Mouse (Mus musculus) liver, embryonic 11.5 days (tissue): ENCODE results near the gene Lypd6b. TPM values are rescaled to one million over a fixed set of nuclear protein-coding genes. Genes with fewer than 3 reads are reported as not detected.
A peak's percentile ranks its signal among the peaks of the same experiment; 100 is the strongest.

Experiments used
- ATAC-seq: fragments of 200-750 bp; cut with Nextera tagmentation; replicated peaks from 2 replicates; pipeline ENCODE4 v1.8.0; 2017; ENCODE audit warnings: moderate number of reproducible peaks, mild to moderate bottlenecking, moderate TSS enrichment, moderate library complexity; ENCODE audit not compliant: low FRiP score
- DNase-seq: peaks from one replicate; pipeline ENCODE4 v3.0.0-alpha.2; 2017; ENCODE audit warnings: low spot score
- H3K27ac ChIP-seq: fragments of 300-500 bp; sonication (generic); 2 replicates; pipeline ENCODE4 v1.5.1; 2014; ENCODE audit warnings: mild to moderate bottlenecking, low read depth, low read length, control low read depth
- H3K27me3 ChIP-seq: fragments of 300-500 bp; sonication (generic); replicated peaks from 2 replicates; pipeline ENCODE4 v1.6.1; 2014; ENCODE audit warnings: low read length, mixed read lengths; ENCODE audit not compliant: control insufficient read depth, insufficient read depth
- H3K36me3 ChIP-seq: fragments of 300-500 bp; sonication (generic); 2 replicates; pipeline ENCODE4 v1.6.1; 2014; ENCODE audit warnings: mild to moderate bottlenecking, low read length, moderate library complexity, mixed read lengths; ENCODE audit not compliant: control insufficient read depth, insufficient read depth
- H3K4me1 ChIP-seq: fragments of 300-500 bp; sonication (generic); replicated peaks from 2 replicates; pipeline ENCODE4 v1.6.1; 2014; ENCODE audit warnings: low read length, mixed read lengths; ENCODE audit not compliant: control insufficient read depth, insufficient read depth
- H3K4me2 ChIP-seq: fragments of 300-500 bp; sonication (generic); 2 replicates; pipeline ENCODE4 v1.6.1; 2014; ENCODE audit warnings: mild to moderate bottlenecking, control low read depth, moderate library complexity
- H3K4me3 ChIP-seq: fragments of 300-500 bp; sonication (generic); 2 replicates; pipeline ENCODE4 v1.5.1; 2014; ENCODE audit warnings: low read depth, low read length, control low read depth
- H3K9ac ChIP-seq: fragments of 300-500 bp; sonication (generic); 2 replicates; pipeline ENCODE4 v1.6.1; 2014; ENCODE audit warnings: low read depth, low read length, control low read depth
- H3K9me3 ChIP-seq: fragments of 300-500 bp; sonication (generic); 2 replicates; pipeline ENCODE4 v1.6.1; 2016; ENCODE audit warnings: low read length, inconsistent platforms, mixed read lengths; ENCODE audit not compliant: control insufficient read depth
- WGBS: fragments of 180-500 bp; shearing (Covaris S2); extraction: QIAGEN DNeasy Blood & Tissue Kit; methylation state at CpG from one replicate; pipeline ENCODE4 v1.1.7; 2014; 5-methylcytosine and 5-hydroxymethylcytosine counted together
- polyA plus RNA-seq: library from polyadenylated mRNA; unstranded; fragments of >200 nt; fragmentation: Nextera tagmentation; extraction: Ambion mirVana; gene quantifications from 2 replicates; pipeline ENCODE4 v1.2.1, GENCODE M21; 2014

Lypd6b gene
- polyA plus RNA-seq: 0.47 and 0.48 TPM in 2 replicates

- WGBS: 2% methylated on average over 66 of the region's 79 CpGs
- H3K27me3 ChIP-seq: peaks cover 46% of the 10 kb centered on the region
- no peaks in the 10 kb centered on the region for H3K36me3 ChIP-seq
- H3K9me3 ChIP-seq: no peaks in the 10 kb centered on the region
- peak within 1 kb of the TSS; percentile 89 for H3K4me2 ChIP-seq
- H3K4me3 ChIP-seq: peak within 1 kb of the TSS; percentile 56
- peaks cover 5% of the 10 kb centered on the region; the same call in 1 of the 2 replicates for H3K4me1 ChIP-seq
- ATAC-seq (0 out of 2 replicates have a peak, but pooled peaks have one; percentile 12), DNase-seq (no peak)
- H3K9ac ChIP-seq: no peak within 1 kb of the TSS
- H3K27ac ChIP-seq: no peak within 1 kb of the TSS
Observed at GRCm38 (mm10) chr2:49787376-49788050, at the start of gene Lypd6b. Lypd6b (plus strand) TSS chr2:49787688.

GRCm38 (mm10) chr2:49739046-49739445 lies 48.4 kb upstream of the Lypd6b start:
- 75% methylated on average over 5 of the region's 5 CpGs for WGBS
- Histone ChIP-seq H3K4me2 (no peak overlapping the region), H3K27ac (no peak overlapping the region), H3K4me3 (no peak overlapping the region), H3K36me3 (no peaks in the 10 kb centered on the region), H3K9ac (no peak overlapping the region), H3K4me1 (peaks cover under 1% of the 10 kb centered on the region; the same call in 1 of the 2 replicates), H3K9me3 (no peaks in the 10 kb centered on the region), H3K27me3 (no peaks in the 10 kb centered on the region)
- ATAC-seq (no peak), DNase-seq (no peak)

GRCm38 (mm10) chr2:49741026-49741425 lies 46.5 kb upstream of the Lypd6b start:
- H3K36me3 ChIP-seq: no peaks in the 10 kb centered on the region
- WGBS: 63% methylated on average over 6 of the region's 6 CpGs
- no peak overlapping the region for H3K27ac ChIP-seq
- H3K4me3 ChIP-seq: no peak overlapping the region
- H3K4me2 ChIP-seq: no peak overlapping the region
- H3K27me3 ChIP-seq: no peaks in the 10 kb centered on the region
- H3K9me3 ChIP-seq: no peaks in the 10 kb centered on the region
- no peak for ATAC-seq
- no peaks in the 10 kb centered on the region for H3K4me1 ChIP-seq
- H3K9ac ChIP-seq: no peak overlapping the region
- no peak for DNase-seq

GRCm38 (mm10) chr2:49741895-49742734 lies 45.4 kb upstream of the Lypd6b start:
- Histone ChIP-seq H3K36me3 (no peaks in the 10 kb centered on the region), H3K9me3 (no peaks in the 10 kb centered on the region), H3K4me1 (no peaks in the 10 kb centered on the region), H3K9ac (no peak overlapping the region), H3K4me3 (no peak overlapping the region), H3K4me2 (no peak overlapping the region), H3K27ac (no peak overlapping the region), H3K27me3 (no peaks in the 10 kb centered on the region)
- ATAC-seq (no peak), DNase-seq (no peak)
- 73% methylated on average over 16 of the region's 16 CpGs for WGBS

- ATAC-seq (no peak), DNase-seq (no peak)
- Histone ChIP-seq H3K36me3 (no peaks in the 10 kb centered on the region), H3K4me2 (no peak overlapping the region), H3K4me3 (no peak overlapping the region), H3K27ac (no peak overlapping the region), H3K27me3 (no peaks in the 10 kb centered on the region), H3K9me3 (no peaks in the 10 kb centered on the region), H3K9ac (no peak overlapping the region), H3K4me1 (no peaks in the 10 kb centered on the region)
- WGBS: 80% methylated on average over 4 of the region's 4 CpGs
Observed at GRCm38 (mm10) chr2:49742919-49743318, 44.6 kb upstream of the Lypd6b start.

- DNase-seq: no peak
- WGBS: 74% methylated on average over 6 of the region's 6 CpGs
- no peak overlapping the region for H3K9ac ChIP-seq
- no peak overlapping the region for H3K4me3 ChIP-seq
- H3K36me3 ChIP-seq: no peaks in the 10 kb centered on the region
- no peak for ATAC-seq
- H3K9me3 ChIP-seq: no peaks in the 10 kb centered on the region
- no peak overlapping the region for H3K4me2 ChIP-seq
- no peak overlapping the region for H3K27ac ChIP-seq
- H3K27me3 ChIP-seq: no peaks in the 10 kb centered on the region
- H3K4me1 ChIP-seq: no peaks in the 10 kb centered on the region
Observed at GRCm38 (mm10) chr2:49743775-49744174, 43.7 kb upstream of the Lypd6b start.

GRCm38 (mm10) chr2:49744251-49745093 lies 43.0 kb upstream of the Lypd6b start:
- no peaks in the 10 kb centered on the region for H3K36me3 ChIP-seq
- no peak overlapping the region for H3K4me3 ChIP-seq
- no peak overlapping the region for H3K27ac ChIP-seq
- ATAC-seq: no peak
- 51% methylated on average over 11 of the region's 11 CpGs for WGBS
- H3K4me2 ChIP-seq: no peak overlapping the region
- no peaks in the 10 kb centered on the region for H3K9me3 ChIP-seq
- no peak overlapping the region for H3K9ac ChIP-seq
- no peak for DNase-seq
- no peaks in the 10 kb centered on the region for H3K27me3 ChIP-seq
- no peaks in the 10 kb centered on the region for H3K4me1 ChIP-seq

GRCm38 (mm10) chr2:49745094-49745781 lies 42.2 kb upstream of the Lypd6b start:
- no peaks in the 10 kb centered on the region for H3K9me3 ChIP-seq
- no peak overlapping the region for H3K9ac ChIP-seq
- ATAC-seq (0 out of 2 replicates have a peak, but pooled peaks have one; percentile 28), DNase-seq (no peak)
- 70% methylated on average over 14 of the region's 14 CpGs for WGBS
- no peak overlapping the region for H3K27ac ChIP-seq
- H3K4me1 ChIP-seq: no peaks in the 10 kb centered on the region
- H3K4me2 ChIP-seq: no peak overlapping the region
- no peak overlapping the region for H3K4me3 ChIP-seq
- H3K36me3 ChIP-seq: no peaks in the 10 kb centered on the region
- H3K27me3 ChIP-seq: no peaks in the 10 kb centered on the region
